Mouse (Mus musculus) limb, embryonic 15.5 days (tissue): ENCODE results near the gene Ccdc107. TPM values are rescaled to one million over a fixed set of nuclear protein-coding genes. Genes with fewer than 3 reads are reported as not detected.
A peak's percentile ranks its signal among the peaks of the same experiment; 100 is the strongest.

ENCODE experiments used
- ATAC-seq: fragments of 200-750 bp; cut with Nextera tagmentation; 2 replicates; pipeline ENCODE4 v1.8.0; 2017; ENCODE audit warnings: low read depth, moderate TSS enrichment; ENCODE audit not compliant: insufficient number of reproducible peaks, low FRiP score, low TSS enrichment
- H3K27ac ChIP-seq: fragments of 300-500 bp; sonication (generic); 2 replicates; pipeline ENCODE4 v1.5.1; 2015; ENCODE audit warnings: moderate library complexity, mild to moderate bottlenecking, inconsistent platforms
- H3K27me3 ChIP-seq: fragments of 300-500 bp; sonication (generic); 2 replicates; pipeline ENCODE4 v1.6.1; 2015; ENCODE audit warnings: inconsistent platforms
- H3K36me3 ChIP-seq: fragments of 300-500 bp; sonication (generic); 2 replicates; pipeline ENCODE4 v1.6.1; 2015; ENCODE audit warnings: inconsistent platforms
- H3K4me1 ChIP-seq: fragments of 300-500 bp; sonication (generic); 2 replicates; pipeline ENCODE4 v1.6.1; 2015; ENCODE audit warnings: inconsistent platforms
- H3K4me2 ChIP-seq: fragments of 300-500 bp; sonication (generic); 2 replicates; pipeline ENCODE4 v1.6.1; 2015; ENCODE audit warnings: mild to moderate bottlenecking, inconsistent platforms
- H3K4me3 ChIP-seq: fragments of 300-500 bp; sonication (generic); 2 replicates; pipeline ENCODE4 v1.5.1; 2015; ENCODE audit warnings: mild to moderate bottlenecking, inconsistent platforms
- H3K9ac ChIP-seq: fragments of 300-500 bp; sonication (generic); 2 replicates; pipeline ENCODE4 v1.6.1; 2015; ENCODE audit warnings: inconsistent platforms
- H3K9me3 ChIP-seq: fragments of 300-500 bp; sonication (generic); 2 replicates; pipeline ENCODE4 v1.6.1; 2016; ENCODE audit warnings: inconsistent platforms
- WGBS: fragments of 180-500 bp; shearing (Covaris S2); methylation state at CpG from one replicate; pipeline ENCODE4 v1.1.7; 2015; 5-methylcytosine and 5-hydroxymethylcytosine counted together
- polyA plus RNA-seq: library from polyadenylated mRNA; unstranded; fragments of >200 nt; fragmentation: Nextera tagmentation; extraction: Ambion mirVana; gene quantifications from 2 replicates; pipeline ENCODE4 v1.2.1, GENCODE M21; 2015

Ccdc107 gene
- polyA plus RNA-seq, 1 experiment from 2014 or later: 78.9 TPM

DNA sequence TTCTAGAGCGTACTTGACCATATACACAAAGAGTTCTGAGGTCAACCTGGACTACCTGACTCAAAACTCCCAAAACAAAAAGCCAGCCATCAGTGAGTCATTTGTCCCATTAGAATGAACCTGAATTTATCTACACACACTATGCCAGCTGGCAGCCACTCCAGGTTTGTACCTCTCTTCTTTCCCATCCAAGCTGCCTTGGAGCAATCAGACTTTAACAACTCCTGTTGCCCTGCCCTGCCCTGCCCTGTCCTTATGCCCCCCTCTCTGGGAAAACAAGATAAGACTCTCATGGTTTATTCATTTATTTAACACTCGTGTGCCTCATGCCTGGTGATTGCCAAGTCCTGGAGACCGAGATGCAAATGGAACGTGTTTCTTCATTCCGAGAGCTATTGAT, 1.9 kb upstream of the Ccdc107 start:
- H3K27ac ChIP-seq: no peak overlapping the region
- no peaks in the 10 kb centered on the region; the same call in 1 of the 2 replicates for H3K9me3 ChIP-seq
- no peak overlapping the region for H3K4me2 ChIP-seq
- no peak overlapping the region for H3K4me3 ChIP-seq
- no peak for ATAC-seq
- H3K9ac ChIP-seq: no peak overlapping the region
- no peaks in the 10 kb centered on the region for H3K27me3 ChIP-seq
- WGBS: 86% methylated on average over 5 of the region's 5 CpGs
- H3K4me1 ChIP-seq: peaks cover 15% of the 10 kb centered on the region
- H3K36me3 ChIP-seq: peaks cover 5% of the 10 kb centered on the region

DNA sequence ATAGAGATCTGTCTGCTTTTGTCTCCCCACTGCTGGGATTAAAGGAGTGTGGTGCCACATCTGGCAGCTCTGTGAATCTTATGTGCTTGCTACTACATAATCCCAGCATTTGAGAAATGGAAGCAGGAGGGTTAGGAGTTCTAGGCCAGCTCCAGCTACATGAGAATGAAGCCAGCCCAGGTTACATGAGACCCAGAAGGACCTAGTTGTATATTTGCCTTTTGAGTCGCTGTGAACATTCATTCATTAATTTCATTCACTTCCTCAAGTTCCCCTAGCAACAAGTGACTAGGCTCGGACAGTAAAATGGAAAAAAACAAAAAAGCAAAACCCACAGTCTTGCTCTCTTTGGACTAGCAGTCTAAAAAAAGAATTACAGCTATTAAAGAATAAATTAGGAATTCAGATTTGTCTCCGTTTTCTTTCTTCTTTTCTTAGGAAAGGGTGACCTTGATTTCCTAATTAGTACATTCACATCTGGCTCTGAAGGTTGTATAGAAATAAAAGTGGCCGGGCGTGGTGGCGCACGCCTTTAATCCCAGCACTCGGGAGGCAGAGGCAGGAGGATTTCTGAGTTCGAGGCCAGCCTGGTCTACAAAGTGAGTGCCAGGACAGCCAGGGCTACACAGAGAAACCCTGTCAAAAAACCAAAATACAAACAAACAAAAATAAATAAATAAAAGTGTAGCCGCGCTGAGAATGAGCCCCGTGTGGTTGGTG, 439 bp upstream of the Ccdc107 start:
- WGBS: 43% methylated on average over 12 of the region's 12 CpGs
- ATAC-seq: no peak

DNA sequence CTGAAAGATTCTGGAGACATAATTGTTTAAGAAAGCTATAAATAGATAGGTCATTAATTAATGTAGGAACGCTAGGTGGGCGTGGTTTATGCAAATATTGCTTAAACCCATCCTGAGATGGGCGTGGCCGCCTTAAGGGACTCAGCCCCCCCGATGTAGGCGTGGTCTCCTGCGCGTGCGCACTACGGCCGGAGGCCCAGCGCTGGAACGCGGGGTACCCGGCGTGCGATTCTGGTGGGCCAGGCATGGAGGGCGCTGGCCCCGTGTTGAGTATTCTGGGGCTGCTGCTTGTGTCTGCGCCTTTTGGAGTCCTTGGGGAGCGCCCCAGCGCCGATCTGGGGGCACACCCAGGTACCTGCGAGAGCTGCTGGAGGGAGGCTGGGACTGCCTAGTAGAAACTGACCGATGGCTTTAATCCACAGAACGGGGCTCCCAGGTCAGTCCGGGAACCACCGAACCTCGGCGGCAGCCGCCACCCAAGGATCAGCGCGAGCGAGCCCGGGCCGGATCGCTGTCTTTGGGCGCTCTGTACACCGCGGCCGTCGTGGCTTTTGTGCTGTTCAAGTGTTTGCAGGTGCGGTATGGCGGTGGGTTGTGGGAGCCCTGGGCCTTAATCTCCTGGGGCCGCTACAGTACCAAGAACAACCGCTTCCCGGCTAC, 616 bp downstream of the Ccdc107 start:
- peak overlapping the region; percentile 74 for H3K4me3 ChIP-seq
- H3K4me1 ChIP-seq: peaks cover 25% of the 10 kb centered on the region
- no peaks in the 10 kb centered on the region for H3K27me3 ChIP-seq
- H3K9me3 ChIP-seq: no peaks in the 10 kb centered on the region; the same call in 1 of the 2 replicates
- peak overlapping the region; percentile 56 for H3K4me2 ChIP-seq
- ATAC-seq: peak; percentile 89
- H3K27ac ChIP-seq: peak overlapping the region; percentile 95
- WGBS: 0% methylated on average over 47 of the region's 47 CpGs
- H3K9ac ChIP-seq: peak overlapping the region; percentile 73
- H3K36me3 ChIP-seq: peaks cover 21% of the 10 kb centered on the region

More for the DNA sequence above, 439 bp upstream of the Ccdc107 start:
- Histone ChIP-seq H3K9ac (no peak overlapping the region), H3K4me2 (peak overlapping the region; percentile 37), H3K27me3 (no peaks in the 10 kb centered on the region), H3K4me1 (peaks cover 15% of the 10 kb centered on the region), H3K4me3 (peak overlapping the region; percentile 74), H3K9me3 (no peaks in the 10 kb centered on the region; the same call in 1 of the 2 replicates), H3K36me3 (peaks cover 16% of the 10 kb centered on the region), H3K27ac (peak overlapping the region; percentile 95)

DNA sequence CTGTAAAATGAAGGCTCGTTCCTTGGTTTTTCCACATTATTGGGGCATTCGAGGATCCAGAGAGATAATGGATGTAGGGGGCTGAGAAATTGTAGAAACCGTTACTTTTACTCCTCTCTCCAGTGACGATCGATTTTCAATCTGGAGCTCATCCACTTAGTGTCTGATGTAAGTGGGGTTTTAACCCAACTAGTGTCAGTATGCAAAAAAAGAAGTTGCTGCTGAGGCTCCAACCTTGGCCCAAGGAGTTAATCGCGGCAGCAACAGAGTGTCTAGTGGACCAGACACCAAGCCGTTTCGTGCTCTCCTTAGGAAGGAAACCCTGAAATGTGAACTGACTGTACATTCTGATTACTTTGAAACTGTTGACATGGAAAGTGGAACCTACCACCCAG, 1.1 kb downstream of the Ccdc107 start:
- Histone ChIP-seq H3K4me1 (peaks cover 30% of the 10 kb centered on the region), H3K4me3 (peak overlapping the region; percentile 74), H3K36me3 (peaks cover 21% of the 10 kb centered on the region), H3K27ac (peak overlapping the region; percentile 95), H3K9me3 (no peaks in the 10 kb centered on the region; the same call in 1 of the 2 replicates), H3K9ac (peak overlapping the region; percentile 73), H3K4me2 (peak overlapping the region; percentile 56), H3K27me3 (no peaks in the 10 kb centered on the region)
- ATAC-seq: no peak
- 3% methylated on average over 9 of the region's 9 CpGs for WGBS

- no peak overlapping the region for H3K9ac ChIP-seq
- ATAC-seq: no peak
- H3K4me3 ChIP-seq: no peak overlapping the region
- peaks cover 43% of the 10 kb centered on the region for H3K4me1 ChIP-seq
- no peak overlapping the region for H3K4me2 ChIP-seq
- H3K27me3 ChIP-seq: no peaks in the 10 kb centered on the region
- H3K9me3 ChIP-seq: no peaks in the 10 kb centered on the region
- peaks cover 21% of the 10 kb centered on the region for H3K36me3 ChIP-seq
- no peak overlapping the region for H3K27ac ChIP-seq
- 67% methylated on average over 6 of the region's 6 CpGs for WGBS
These were observed 3.9 kb downstream of the Ccdc107 start for GRCm38 (mm10) chr4:43496587-43496986.

DNA sequence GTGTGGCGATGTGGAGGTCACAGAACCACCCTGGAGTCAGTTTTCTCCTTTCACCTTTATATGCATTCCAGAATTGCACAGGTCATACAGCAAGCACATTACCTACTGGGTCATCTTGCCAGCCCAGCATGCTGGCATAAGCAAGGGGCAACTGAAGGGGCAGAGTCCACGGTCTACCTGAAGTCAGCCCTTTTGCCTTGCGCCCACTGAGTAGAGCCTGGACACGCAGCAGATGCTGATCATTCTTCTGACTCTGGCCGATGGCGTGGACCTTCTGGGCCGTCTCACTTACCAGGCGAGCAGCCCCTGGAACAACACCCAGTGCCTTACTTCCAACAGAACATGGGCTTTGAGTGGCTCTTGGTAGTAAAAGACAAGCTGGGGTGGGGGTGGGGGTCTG, 4.7 kb downstream of the Ccdc107 start:
- Histone ChIP-seq H3K27ac (no peak overlapping the region), H3K9ac (no peak overlapping the region), H3K9me3 (no peaks in the 10 kb centered on the region), H3K27me3 (no peaks in the 10 kb centered on the region), H3K4me1 (peaks cover 46% of the 10 kb centered on the region), H3K4me2 (no peak overlapping the region; the same call in 1 of the 2 replicates), H3K36me3 (peaks cover 21% of the 10 kb centered on the region), H3K4me3 (no peak overlapping the region)
- no peak for ATAC-seq
- WGBS: 93% methylated on average over 8 of the region's 8 CpGs

GRCm38 (mm10) chr4:43497946-43498345, 5.2 kb downstream of the Ccdc107 start:
- Histone ChIP-seq H3K4me1 (peaks cover 46% of the 10 kb centered on the region), H3K4me2 (peak overlapping the region; percentile 84; the same call in 1 of the 2 replicates), H3K4me3 (peak overlapping the region; percentile 65), H3K36me3 (peaks cover 21% of the 10 kb centered on the region), H3K9ac (no peak overlapping the region), H3K27ac (no peak overlapping the region), H3K9me3 (no peaks in the 10 kb centered on the region), H3K27me3 (no peaks in the 10 kb centered on the region)
- 70% methylated on average over 4 of the region's 4 CpGs for WGBS
- no peak for ATAC-seq

DNA sequence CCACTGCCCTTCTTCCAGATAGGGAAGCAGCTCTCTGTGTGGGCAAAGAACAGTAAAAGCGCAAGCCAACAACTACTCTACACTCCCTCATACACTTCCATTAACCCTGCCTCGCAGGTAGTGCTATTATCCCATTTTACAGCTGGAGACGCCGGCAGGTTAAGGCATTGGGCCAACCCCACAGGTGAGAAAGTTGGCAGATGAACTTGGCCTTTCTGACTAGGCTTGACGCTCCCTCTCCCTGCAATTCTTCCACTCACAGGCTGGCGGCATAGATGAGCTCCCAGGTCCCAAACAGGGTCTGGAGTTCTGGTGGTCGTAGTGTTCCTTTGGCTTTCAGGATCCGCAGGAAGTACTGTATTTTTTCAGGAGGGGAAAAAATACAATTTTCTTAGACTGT, 6.3 kb downstream of the Ccdc107 start:
- peak overlapping the region; percentile 61; the same call in 1 of the 2 replicates for H3K27ac ChIP-seq
- no peaks in the 10 kb centered on the region for H3K9me3 ChIP-seq
- peak overlapping the region; percentile 65 for H3K4me3 ChIP-seq
- H3K9ac ChIP-seq: no peak overlapping the region
- ATAC-seq: no peak
- peaks cover 44% of the 10 kb centered on the region for H3K4me1 ChIP-seq
- H3K27me3 ChIP-seq: no peaks in the 10 kb centered on the region
- peak overlapping the region; percentile 84 for H3K4me2 ChIP-seq
- peaks cover 21% of the 10 kb centered on the region for H3K36me3 ChIP-seq
- 13% methylated on average over 8 of the region's 8 CpGs for WGBS

DNA sequence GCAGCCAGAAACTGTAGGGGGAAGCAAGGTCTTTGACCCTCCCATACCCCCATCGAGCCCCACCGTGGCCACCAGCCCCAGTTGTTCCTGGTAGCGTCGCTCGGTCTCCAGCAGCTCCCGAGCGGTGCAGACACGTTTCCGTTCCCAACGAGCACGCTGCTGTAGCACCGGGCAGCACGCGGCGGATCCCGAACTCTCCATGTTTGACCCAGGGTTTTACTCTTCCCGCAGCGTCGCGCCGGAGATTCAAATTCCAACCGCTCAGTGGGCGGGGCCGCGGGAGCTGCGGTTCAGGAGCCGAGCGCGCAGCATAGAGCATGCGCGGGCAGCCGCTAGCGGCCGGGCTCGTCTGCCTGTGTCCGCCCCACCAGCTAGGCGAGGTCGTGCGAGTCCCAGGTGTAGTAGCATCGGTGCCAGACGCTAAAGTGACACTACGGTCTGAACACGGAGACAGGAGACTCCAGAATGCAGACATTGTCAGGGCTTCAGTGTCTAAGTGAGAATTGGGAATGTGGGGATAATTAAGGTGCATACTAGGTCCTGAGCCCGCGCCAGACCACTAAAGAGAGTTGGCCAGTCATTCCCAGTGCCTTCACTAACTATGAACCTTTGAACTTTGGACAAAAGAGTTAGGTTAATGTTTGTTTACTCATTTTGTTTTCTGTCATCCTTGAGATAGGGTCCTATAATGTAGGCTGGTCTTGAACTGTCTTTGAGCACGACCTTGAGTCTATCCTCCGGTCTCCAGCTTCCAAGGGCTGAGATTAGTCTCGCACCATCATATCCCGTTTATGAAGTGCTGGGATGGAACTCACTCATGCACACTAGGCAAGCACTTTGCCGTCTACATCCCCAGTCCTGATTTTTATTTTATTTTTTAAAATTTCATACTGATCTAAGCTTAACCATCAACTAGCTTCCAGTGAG, 7.0 kb downstream of the Ccdc107 start, which contains the start of gene Arhgef39:
Arhgef39 (minus strand) TSS at position 289 of the 927 bp plus-strand sequence.
- Histone ChIP-seq H3K36me3 (peaks cover 21% of the 10 kb centered on the region), H3K4me3 (peak within 1 kb of the TSS; percentile 65), H3K27me3 (no peaks in the 10 kb centered on the region), H3K9ac (peak within 1 kb of the TSS; percentile 33; the same call in 1 of the 2 replicates), H3K9me3 (no peaks in the 10 kb centered on the region), H3K27ac (peak within 1 kb of the TSS; percentile 61; the same call in 1 of the 2 replicates), H3K4me2 (peak within 1 kb of the TSS; percentile 84), H3K4me1 (peaks cover 37% of the 10 kb centered on the region)
- 6% methylated on average over 50 of the region's 50 CpGs for WGBS
- peak; percentile 80 for ATAC-seq

GRCm38 (mm10) chr4:43503041-43503440, 10.3 kb downstream of the Ccdc107 start:
- ATAC-seq: no peak
- WGBS: 74% methylated on average over 2 of the region's 2 CpGs
- no peaks in the 10 kb centered on the region for H3K36me3 ChIP-seq
- no peak overlapping the region for H3K9ac ChIP-seq
- no peaks in the 10 kb centered on the region for H3K9me3 ChIP-seq
- peaks cover 41% of the 10 kb centered on the region for H3K4me1 ChIP-seq
- no peak overlapping the region for H3K4me2 ChIP-seq
- H3K27me3 ChIP-seq: no peaks in the 10 kb centered on the region; the same call in 1 of the 2 replicates
- no peak overlapping the region for H3K27ac ChIP-seq
- H3K4me3 ChIP-seq: no peak overlapping the region

GRCm38 (mm10) chr4:43503506-43503905, 10.8 kb downstream of the Ccdc107 start:
- H3K27ac ChIP-seq: no peak overlapping the region
- ATAC-seq: no peak
- H3K9me3 ChIP-seq: no peaks in the 10 kb centered on the region
- peaks cover 41% of the 10 kb centered on the region for H3K4me1 ChIP-seq
- H3K9ac ChIP-seq: no peak overlapping the region
- H3K4me3 ChIP-seq: no peak overlapping the region
- 78% methylated on average over 6 of the region's 6 CpGs for WGBS
- no peaks in the 10 kb centered on the region for H3K36me3 ChIP-seq
- no peaks in the 10 kb centered on the region; the same call in 1 of the 2 replicates for H3K27me3 ChIP-seq
- no peak overlapping the region for H3K4me2 ChIP-seq
